ENCODE assay signal across 8 mouse cellular contexts in genomic region chr9:96720510-96721162, GRCm38 (mm10). TPM values are rescaled to one million over a fixed set of nuclear protein-coding genes. Genes with fewer than 3 reads are reported as not detected.
DNase-seq lines count a peak whose midpoint lies in the region; ATAC-seq and TF ChIP-seq lines count a peak whose summit lies in the region.

No protein-coding gene starts in this region.

- no peak for TF ChIP-seq POLR2A in bone marrow macrophage, adult 2 months (IDR thresholded peaks at IDR 0.05; ENCODE audit: borderline replicate concordance, low read depth, low read length)

- 61% methylated on average over 11 of the region's 11 CpGs for WGBS in heart, embryonic 13.5 days
- 59% methylated on average over 11 of the region's 11 CpGs for whole genome bisulfite sequencing in hindbrain, postnatal 0 days
- 66% methylated on average over 11 of the region's 11 CpGs for WGBS in midbrain, embryonic 13.5 days

- peaks cover 66% of the 10 kb centered on the region for H3K4me1 ChIP-seq in heart, embryonic 13.5 days
- H3K4me1 ChIP-seq in bone marrow macrophage, adult 2 months (ENCODE audit: control insufficient read depth, insufficient read depth, low read length) = peaks cover 41% of the 10 kb centered on the region
- peaks cover 13% of the 10 kb centered on the region for H3K4me1 ChIP-seq in hindbrain, postnatal 0 days (ENCODE audit: insufficient read depth, low read length)
- H3K4me1 ChIP-seq in midbrain, embryonic 13.5 days (replicated peaks) = peaks cover 38% of the 10 kb centered on the region

- no peak for DNase-seq in heart, adult 8-10 months (ENCODE audit: low spot score)
- no peak for DNase-seq in hindbrain, postnatal 0 days (ENCODE audit: low spot score)
- no peak for DNase-seq in right cerebral cortex, postnatal 14 days
- DNase-seq in adrenal gland, adult 8-10 months = no peak
- no peak for DNase-seq in ovary, postnatal 10 days (ENCODE audit: low spot score)

- no peaks in the 10 kb centered on the region for H3K9me3 ChIP-seq in heart, embryonic 13.5 days
- no peaks in the 10 kb centered on the region for H3K9me3 ChIP-seq in hindbrain, postnatal 0 days (ENCODE audit: low read length)
- no peaks in the 10 kb centered on the region for H3K9me3 ChIP-seq in midbrain, embryonic 13.5 days

- ATAC-seq in heart, embryonic 13.5 days (ENCODE audit: extremely low read depth, insufficient number of reproducible peaks, low FRiP score, low TSS enrichment) = no peak
- ATAC-seq in hindbrain, postnatal 0 days = no peak
- no peak for ATAC-seq in midbrain, embryonic 13.5 days

- H3K27me3 ChIP-seq in heart, embryonic 13.5 days (replicated peaks) = no peaks in the 10 kb centered on the region
- H3K27me3 ChIP-seq in hindbrain, postnatal 0 days (ENCODE audit: insufficient read depth, low read length) = no peaks in the 10 kb centered on the region
- no peaks in the 10 kb centered on the region for H3K27me3 ChIP-seq in midbrain, embryonic 13.5 days

- peak overlapping the region; percentile 84 for H3K4me2 ChIP-seq in heart, embryonic 13.5 days
- H3K4me2 ChIP-seq in hindbrain, postnatal 0 days (ENCODE audit: low read depth, low read length) = peak overlapping the region; percentile 76
- peak overlapping the region; percentile 76 for H3K4me2 ChIP-seq in midbrain, embryonic 13.5 days (replicated peaks)

- H3K27ac ChIP-seq in heart, embryonic 13.5 days (replicated peaks) = peak overlapping the region; percentile 99
- H3K27ac ChIP-seq in bone marrow macrophage, adult 2 months (ENCODE audit: insufficient read depth, low read depth, low read length) = peak overlapping the region; percentile 66; the same call in 1 of the 2 replicates
- H3K27ac ChIP-seq in hindbrain, postnatal 0 days = 0 out of 2 replicates have a peak overlapping the region, but pooled peaks have one; percentile 96
- H3K27ac ChIP-seq in midbrain, embryonic 13.5 days = no peak overlapping the region; the same call in 1 of the 2 replicates

- peak overlapping the region; percentile 99 for H3K9ac ChIP-seq in heart, embryonic 13.5 days
- peak overlapping the region; percentile 98; the same call in 1 of the 2 replicates for H3K9ac ChIP-seq in hindbrain, postnatal 0 days (replicated peaks; ENCODE audit: low read length)
- H3K9ac ChIP-seq in midbrain, embryonic 13.5 days (replicated peaks) = no peak overlapping the region

- peak overlapping the region; percentile 86 for H3K4me3 ChIP-seq in heart, embryonic 13.5 days
- peak overlapping the region; percentile 84; the same call in 1 of the 2 replicates for H3K4me3 ChIP-seq in bone marrow macrophage, adult 2 months (ENCODE audit: insufficient read depth, low read length)
- peak overlapping the region; percentile 83; the same call in 1 of the 2 replicates for H3K4me3 ChIP-seq in hindbrain, postnatal 0 days (ENCODE audit: low read length)
- H3K4me3 ChIP-seq in midbrain, embryonic 13.5 days (replicated peaks) = no peak overlapping the region; the same call in 1 of the 2 replicates

- peaks cover 28% of the 10 kb centered on the region for H3K36me3 ChIP-seq in heart, embryonic 13.5 days
- H3K36me3 ChIP-seq in hindbrain, postnatal 0 days (ENCODE audit: insufficient read depth, low read length) = no peaks in the 10 kb centered on the region
- H3K36me3 ChIP-seq in midbrain, embryonic 13.5 days = no peaks in the 10 kb centered on the region

- TF ChIP-seq CTCF in bone marrow macrophage, adult 2 months (IDR thresholded peaks at IDR 0.05; ENCODE audit: low read depth, low read length) = no peak
- TF ChIP-seq CTCF in hindbrain, postnatal 0 days (IDR thresholded peaks at IDR 0.05; ENCODE audit: low read depth) = no peak

RNA-seq across cellular contexts. Expression of gene Zbtb38, which starts 32.0 kb away (rescaled TPM):
- polyA plus RNA-seq in heart, embryonic 13.5 days (2015; fragmentation: Nextera tagmentation; extraction: Ambion mirVana) = 27.1 and 31.3 TPM in 2 replicates
- total RNA-seq in heart, adult 8-10 months (2022) = 10 to 100 TPM; 38.8 to 42.4 (median 40.8) TPM
- 20.6 and 24.0 TPM in 2 replicates for polyA plus RNA-seq in bone marrow macrophage, adult 2 months (2012; ENCODE audit: insufficient read depth, insufficient read length, missing spikeins)
- 36.2 and 46.5 TPM in 2 replicates for total RNA-seq in hindbrain, postnatal 0 days (2014; rRNA removed)
- polyA plus RNA-seq in hindbrain, postnatal 0 days (2015; fragmentation: Nextera tagmentation; extraction: Ambion mirVana) = 36.6 and 38.7 TPM in 2 replicates
- polyA plus RNA-seq in midbrain, embryonic 13.5 days (2015; fragmentation: Nextera tagmentation; extraction: Ambion mirVana) = 38.0 and 41.1 TPM in 2 replicates
- 10 to 100 TPM; 55.4 to 88.4 (median 70.5) TPM for total RNA-seq in adrenal gland, adult 8-10 months (2022)
